Comparison of ENCODE assay signal across 11 mouse cellular contexts in genomic region chr12:14283106-14283692, GRCm38 (mm10).
DNase-seq lines count a peak whose midpoint lies in the region; ATAC-seq and TF ChIP-seq lines count a peak whose summit lies in the region.
"Had no signal": no experiment of that assay in that cellular context is flagged by ENCODE, and none has a peak within 500 bp of the region (broad histone marks: within the 10 kb centered on the region; RNA-seq: fewer than 3 reads in every experiment).

No protein-coding gene starts in this region.

- DNase-seq in midbrain, embryonic 10.5 days (ENCODE audit: low spot score), result no peak
- peak; percentile 3 to 8 for DNase-seq in layer of hippocampus, postnatal 36 days
- no peak for DNase-seq in cerebellum, postnatal 25 days
- DNase-seq in lung, postnatal 0 days (ENCODE audit: low spot score), result no peak
- DNase-seq: gastrocnemius, postnatal 14 days; lung, adult 2 months had no signal

- no peak overlapping the region for H3K4me3 ChIP-seq in midbrain, embryonic 13.5 days (replicated peaks)
- H3K4me3 ChIP-seq in midbrain, embryonic 10.5 days, result no peak overlapping the region
- no peak overlapping the region for H3K4me3 ChIP-seq in forebrain, embryonic 16.5 days (replicated peaks; ENCODE audit: low read length)
- no peak overlapping the region for H3K4me3 ChIP-seq in testis, adult 2 months (ENCODE audit: control insufficient read depth, low read depth, low read length)
- H3K4me3 ChIP-seq in lung, postnatal 0 days (ENCODE audit: low read depth, low read length), result no peak overlapping the region
- H3K4me3 ChIP-seq: midbrain, embryonic 12.5 days had no signal

- H3K4me1 ChIP-seq in midbrain, embryonic 13.5 days (replicated peaks), result peaks cover 8% of the 10 kb centered on the region
- H3K4me1 ChIP-seq in midbrain, embryonic 10.5 days, result peaks cover 7% of the 10 kb centered on the region
- peaks cover 6% of the 10 kb centered on the region; the same call in 1 of the 2 replicates for H3K4me1 ChIP-seq in forebrain, embryonic 16.5 days (replicated peaks; ENCODE audit: control insufficient read depth, insufficient read depth, low read length)
- no peaks in the 10 kb centered on the region for H3K4me1 ChIP-seq in testis, adult 2 months (ENCODE audit: control insufficient read depth, insufficient read depth, low read length)
- no peaks in the 10 kb centered on the region for H3K4me1 ChIP-seq in lung, postnatal 0 days (ENCODE audit: insufficient read depth, low read depth, low read length)
- H3K4me1 ChIP-seq: midbrain, embryonic 12.5 days had no signal

- no peak for TF ChIP-seq EP300 in lung, postnatal 0 days (IDR thresholded peaks at IDR 0.05)

- no peak for TF ChIP-seq CTCF in testis, adult 2 months (IDR thresholded peaks at IDR 0.05; ENCODE audit: control insufficient read depth, insufficient read depth, insufficient replicate concordance, low read depth, low read length)
- TF ChIP-seq CTCF in lung, postnatal 0 days (IDR thresholded peaks at IDR 0.05), result no peak

- H3K27ac ChIP-seq in midbrain, embryonic 13.5 days, result no peak overlapping the region
- no peak overlapping the region for H3K27ac ChIP-seq in midbrain, embryonic 10.5 days (replicated peaks)
- no peak overlapping the region for H3K27ac ChIP-seq in forebrain, embryonic 16.5 days (ENCODE audit: low read length)
- peak overlapping the region; percentile 39 for H3K27ac ChIP-seq in testis, adult 2 months (ENCODE audit: control insufficient read depth, insufficient read depth, low read depth, low read length)
- no peak overlapping the region for H3K27ac ChIP-seq in lung, postnatal 0 days (ENCODE audit: low read length)
- H3K27ac ChIP-seq: midbrain, embryonic 12.5 days had no signal

- TF ChIP-seq POLR2A in testis, adult 2 months (IDR thresholded peaks at IDR 0.05; ENCODE audit: control insufficient read depth, low read depth, low read length), result no peak

- H3K9ac ChIP-seq in midbrain, embryonic 13.5 days (replicated peaks), result no peak overlapping the region
- H3K9ac ChIP-seq in forebrain, embryonic 16.5 days (replicated peaks; ENCODE audit: low read depth, low read length), result no peak overlapping the region
- H3K9ac ChIP-seq in lung, postnatal 0 days (replicated peaks; ENCODE audit: low read depth), result no peak overlapping the region
- H3K9ac ChIP-seq: midbrain, embryonic 12.5 days had no signal

- WGBS in midbrain, embryonic 13.5 days, result 31% methylated on average over 4 of the region's 4 CpGs
- 41% methylated on average over 4 of the region's 4 CpGs for WGBS in midbrain, embryonic 10.5 days
- 30% methylated on average over 4 of the region's 4 CpGs for WGBS in forebrain, embryonic 16.5 days
- 50% methylated on average over 4 of the region's 4 CpGs for WGBS in lung, postnatal 0 days

- ATAC-seq in midbrain, embryonic 13.5 days, result peak; percentile 67
- ATAC-seq in forebrain, embryonic 16.5 days, result 0 out of 2 replicates have a peak, but pooled peaks have one; percentile 36
- ATAC-seq in lung, postnatal 0 days, result no peak
- ATAC-seq: intestine, postnatal 0 days had no signal

- H3K4me2 ChIP-seq in midbrain, embryonic 13.5 days (replicated peaks), result no peak overlapping the region
- H3K4me2 ChIP-seq in forebrain, embryonic 16.5 days (ENCODE audit: low read length), result no peak overlapping the region
- H3K4me2 ChIP-seq in lung, postnatal 0 days (replicated peaks; ENCODE audit: low read depth, low read length), result no peak overlapping the region
- H3K4me2 ChIP-seq: midbrain, embryonic 12.5 days had no signal

- no peaks in the 10 kb centered on the region for H3K9me3 ChIP-seq in midbrain, embryonic 13.5 days
- H3K9me3 ChIP-seq in midbrain, embryonic 10.5 days (replicated peaks), result no peaks in the 10 kb centered on the region
- H3K9me3 ChIP-seq in forebrain, embryonic 16.5 days (ENCODE audit: control insufficient read depth, low read length), result no peaks in the 10 kb centered on the region
- no peaks in the 10 kb centered on the region for H3K9me3 ChIP-seq in lung, postnatal 0 days (ENCODE audit: low read length)
- H3K9me3 ChIP-seq: midbrain, embryonic 12.5 days had no signal

- H3K36me3 ChIP-seq in midbrain, embryonic 13.5 days, result no peaks in the 10 kb centered on the region
- no peaks in the 10 kb centered on the region for H3K36me3 ChIP-seq in midbrain, embryonic 10.5 days
- no peaks in the 10 kb centered on the region for H3K36me3 ChIP-seq in forebrain, embryonic 16.5 days (ENCODE audit: control insufficient read depth, insufficient read depth)
- no peaks in the 10 kb centered on the region for H3K36me3 ChIP-seq in testis, adult 2 months (ENCODE audit: control insufficient read depth, insufficient read depth, low read length)
- H3K36me3 ChIP-seq in lung, postnatal 0 days (ENCODE audit: insufficient read depth, low read length), result no peaks in the 10 kb centered on the region
- H3K36me3 ChIP-seq: midbrain, embryonic 12.5 days had no signal

- no peaks in the 10 kb centered on the region for H3K27me3 ChIP-seq in midbrain, embryonic 13.5 days
- no peaks in the 10 kb centered on the region for H3K27me3 ChIP-seq in midbrain, embryonic 10.5 days (ENCODE audit: low read depth, poor library complexity, severe bottlenecking)
- no peaks in the 10 kb centered on the region for H3K27me3 ChIP-seq in forebrain, embryonic 16.5 days (replicated peaks; ENCODE audit: control insufficient read depth, insufficient read depth, low read length)
- no peaks in the 10 kb centered on the region for H3K27me3 ChIP-seq in testis, adult 2 months (ENCODE audit: control insufficient read depth, insufficient read depth, low read length)
- no peaks in the 10 kb centered on the region for H3K27me3 ChIP-seq in lung, postnatal 0 days (replicated peaks; ENCODE audit: insufficient read depth, low read length)
- H3K27me3 ChIP-seq: midbrain, embryonic 12.5 days had no signal

Comparison
In these comparisons a context has a peak if more than half of its experiments do, and no peak if none do; other contexts are left out.
1. DNase-seq: peak in layer of hippocampus, postnatal 36 days (2 of 2); none in midbrain, embryonic 10.5 days (single experiment), cerebellum, postnatal 25 days (0 of 2) and lung, postnatal 0 days (single experiment).